Mouse (Mus musculus) urinary bladder, adult 18-20 months (tissue): ENCODE measurements at regions not wholly inside any gene's neighbourhood (a gene's known extent, or its start where the extent isn't known, plus 50 kb on each side); places are given as distances from the start of the nearest gene placed in this dataset.

Experiments used
- DNase-seq, 2 experiments: peaks; one replicate each; pipeline ENCODE4 v3.0.0; 2022; ENCODE audit warnings: low spot score in 2 of 2, mixed read lengths in 2 of 2

DNA sequence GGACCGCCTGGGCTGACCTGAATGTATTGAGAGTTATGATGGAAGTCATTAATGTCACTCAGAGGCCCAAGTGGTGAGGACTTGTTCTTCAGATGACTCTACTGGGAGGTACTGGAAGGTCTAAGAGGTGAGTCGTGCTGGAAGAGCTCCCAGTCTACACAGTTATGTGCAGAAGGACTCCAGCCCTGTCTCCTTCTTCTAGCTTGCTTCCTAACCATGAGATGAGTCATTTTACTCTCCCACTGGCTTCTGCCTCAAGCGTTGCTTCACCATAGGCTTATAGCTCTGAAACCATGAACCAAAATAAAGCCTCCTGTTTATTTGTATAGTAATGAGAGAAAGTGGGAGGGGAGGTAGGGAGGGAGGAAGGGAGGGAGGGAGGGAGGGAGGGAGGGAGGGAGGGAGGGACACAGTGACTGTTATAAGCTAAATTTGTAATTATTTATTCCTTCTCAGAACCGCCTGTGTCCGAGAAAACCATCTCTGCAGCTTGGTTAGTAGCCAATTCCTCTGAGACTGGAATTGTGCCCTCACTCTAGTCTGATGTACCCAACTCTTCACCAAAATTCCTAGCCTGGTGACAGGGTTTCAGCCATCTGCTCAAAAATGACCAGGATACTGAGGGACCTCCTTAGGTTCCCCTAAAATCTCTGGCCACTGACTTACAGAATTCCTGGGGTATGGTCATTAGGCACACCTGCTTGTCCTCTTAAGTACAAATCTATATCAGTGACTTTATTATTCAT lies 211.6 kb upstream of the Atp2b1 start:
- DNase-seq: no peak

GRCm38 (mm10) chr10:98703642-98704293 lies 210.4 kb upstream of the Atp2b1 start:
- DNase-seq: no peak

GRCm38 (mm10) chr10:98704559-98704958 lies 209.6 kb upstream of the Atp2b1 start:
- DNase-seq: no peak

- DNase-seq: no peak
Measured at GRCm38 (mm10) chr10:98717856-98718255, 196.3 kb upstream of the Atp2b1 start.

- no peak for DNase-seq
Measured at GRCm38 (mm10) chr10:98718706-98719105, 195.5 kb upstream of the Atp2b1 start.

DNA sequence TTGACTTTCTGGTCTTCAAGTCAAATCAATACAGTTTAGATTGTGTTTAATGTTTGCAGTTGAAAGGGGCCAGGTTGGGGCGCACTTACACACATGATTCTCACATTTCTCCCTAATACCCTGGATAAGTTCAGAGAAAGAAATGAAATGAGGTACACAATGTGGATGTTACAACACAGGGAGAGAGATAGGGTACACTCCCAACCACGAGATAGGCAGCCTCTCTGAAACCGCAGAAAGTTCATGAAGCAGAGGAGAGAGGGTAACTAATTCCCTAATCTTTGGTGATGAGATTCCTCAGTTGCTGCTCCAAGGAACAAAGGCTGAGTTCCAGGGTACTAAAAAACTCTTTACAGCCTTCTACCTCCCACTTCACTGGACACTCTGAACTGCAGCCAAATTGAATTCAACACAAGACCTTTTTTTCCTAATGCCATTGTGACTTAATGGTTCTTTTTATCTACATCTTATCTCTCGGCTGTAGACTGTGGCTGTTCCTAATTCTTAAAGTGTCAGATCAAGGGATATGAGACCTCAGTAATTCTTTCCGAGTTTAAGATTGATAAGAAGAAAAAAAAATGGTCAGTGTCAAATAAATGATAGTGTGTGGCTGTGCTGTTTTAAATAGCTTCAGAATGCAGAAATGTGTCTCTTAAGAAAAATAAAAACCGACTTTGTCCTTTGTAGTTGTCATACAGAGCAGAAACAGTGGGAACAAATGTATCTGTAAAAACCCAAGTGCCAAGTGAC lies 193.8 kb upstream of the Atp2b1 start:
- DNase-seq: no peak

DNA sequence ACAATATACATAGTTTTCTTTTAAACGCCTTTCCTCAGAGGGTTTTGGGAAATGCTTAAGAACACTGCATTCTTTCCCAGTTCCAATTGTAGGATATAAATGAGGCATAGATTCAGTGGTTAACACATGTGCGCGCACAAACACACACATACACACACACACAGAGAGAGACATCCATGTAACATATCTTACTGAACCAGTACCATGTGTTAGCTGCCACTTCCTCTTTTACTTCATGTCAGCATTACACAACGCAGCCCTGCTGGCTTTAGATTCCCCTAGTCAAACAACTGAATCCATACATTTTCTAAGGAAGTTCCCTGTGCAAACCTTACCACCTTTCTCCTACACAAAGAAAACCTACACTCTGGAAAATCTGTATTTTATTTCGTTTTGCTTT lies 189.1 kb upstream of the Atp2b1 start:
- DNase-seq: no peak

DNA sequence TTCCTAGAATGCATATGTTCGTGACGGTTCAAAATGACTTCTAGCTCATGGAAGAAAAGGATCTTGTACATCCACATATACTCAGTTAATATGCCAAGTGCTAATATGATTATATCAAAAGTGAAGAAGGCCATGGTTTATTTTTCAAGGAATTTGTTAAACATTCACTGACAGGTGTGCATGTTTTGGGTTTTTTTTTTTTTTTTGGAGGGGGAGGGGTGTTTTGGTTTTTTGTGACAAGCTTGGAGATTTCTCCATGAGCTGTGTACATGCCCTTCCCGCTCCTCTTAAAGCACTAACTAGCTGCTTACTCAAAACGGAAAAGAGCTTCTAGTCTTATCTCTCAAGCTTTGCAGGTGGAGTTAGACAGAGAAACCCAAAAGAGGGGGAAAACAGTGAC lies 187.1 kb upstream of the Atp2b1 start:
- no peak for DNase-seq

GRCm38 (mm10) chr10:98728396-98729030 lies 185.7 kb upstream of the Atp2b1 start:
- no peak for DNase-seq

- DNase-seq: no peak
Measured at GRCm38 (mm10) chr10:98733950-98734585, 180.1 kb upstream of the Atp2b1 start.

- DNase-seq: no peak
Measured at GRCm38 (mm10) chr10:98740507-98741147, 173.6 kb upstream of the Atp2b1 start.

DNA sequence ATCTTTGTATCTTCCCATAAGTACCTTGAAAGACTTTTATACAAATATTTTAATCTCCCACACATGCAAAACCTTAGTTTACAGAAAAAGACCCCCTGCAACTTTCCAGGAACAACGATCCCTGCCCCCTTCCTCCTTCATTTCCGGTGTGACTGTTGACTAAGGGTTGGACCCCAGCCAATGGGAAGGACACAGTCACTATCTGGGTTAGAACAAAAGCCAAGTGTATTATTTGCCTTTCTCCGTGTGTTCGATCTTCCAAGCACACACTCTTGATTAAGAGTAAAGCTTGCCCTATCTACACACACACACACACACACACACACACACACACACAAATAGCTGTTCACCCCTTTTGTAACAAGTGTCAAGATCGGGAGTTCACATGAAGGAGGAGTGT lies 172.8 kb upstream of the Atp2b1 start:
- no peak for DNase-seq

DNA sequence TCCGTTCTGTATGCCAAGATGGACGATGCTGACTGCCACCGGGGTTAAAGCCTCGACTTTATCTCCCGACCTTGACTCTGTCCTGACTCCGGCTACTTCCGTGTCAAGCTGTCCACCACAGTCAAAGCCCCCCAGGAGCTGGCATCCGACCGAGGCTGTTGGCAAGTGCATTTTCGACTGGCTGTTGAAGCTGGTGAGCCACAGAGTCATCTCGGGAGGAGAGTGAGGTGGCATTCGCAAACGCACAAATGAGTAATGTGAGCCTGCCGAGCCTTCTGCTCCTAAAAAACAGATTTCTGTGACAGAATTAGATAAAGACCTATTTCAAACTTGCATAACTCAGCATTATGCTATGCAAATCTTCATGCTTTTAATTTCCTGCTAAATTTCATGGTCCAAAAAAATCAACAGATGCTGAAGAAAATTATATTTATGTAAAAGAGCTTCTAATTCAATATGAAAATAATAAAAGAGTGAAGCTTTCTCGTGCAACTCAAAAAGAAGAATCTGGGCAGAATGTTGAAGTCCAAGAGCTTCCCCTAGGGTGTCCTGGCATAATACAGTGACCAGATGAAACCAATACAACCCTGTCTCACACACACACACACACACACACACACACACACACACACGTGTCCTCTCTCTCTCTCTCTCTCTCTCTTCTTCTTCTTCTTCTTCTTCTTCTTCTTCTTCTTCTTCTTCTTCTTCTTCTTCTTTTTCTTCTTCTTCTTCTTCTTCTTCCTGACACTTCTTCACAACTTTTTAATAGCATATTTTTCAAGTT lies 171.2 kb upstream of the Atp2b1 start:
- no peak for DNase-seq

DNA sequence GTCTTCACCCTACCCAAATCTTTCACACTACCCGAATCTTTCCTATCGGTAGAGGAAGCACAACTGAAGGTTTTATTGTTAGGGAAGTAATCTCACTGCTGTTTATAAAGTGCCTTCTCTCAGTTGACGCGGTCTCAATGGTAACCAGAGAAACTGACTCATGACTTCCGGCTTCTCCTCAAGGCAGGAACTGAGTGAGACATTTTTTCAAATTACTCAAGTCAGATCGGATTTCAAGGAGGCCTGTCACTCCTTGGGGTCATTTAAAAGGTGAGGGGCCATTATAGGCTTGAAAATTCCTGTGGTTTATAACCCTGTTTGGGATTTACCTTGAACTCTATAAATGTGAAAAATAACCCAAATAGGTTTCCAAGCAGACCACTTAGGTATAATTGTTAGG lies 170.0 kb upstream of the Atp2b1 start:
- no peak for DNase-seq

- no peak for DNase-seq
Measured at GRCm38 (mm10) chr10:98744662-98745061, 169.5 kb upstream of the Atp2b1 start.

GRCm38 (mm10) chr10:98745409-98745808 lies 168.8 kb upstream of the Atp2b1 start:
- DNase-seq: no peak

DNA sequence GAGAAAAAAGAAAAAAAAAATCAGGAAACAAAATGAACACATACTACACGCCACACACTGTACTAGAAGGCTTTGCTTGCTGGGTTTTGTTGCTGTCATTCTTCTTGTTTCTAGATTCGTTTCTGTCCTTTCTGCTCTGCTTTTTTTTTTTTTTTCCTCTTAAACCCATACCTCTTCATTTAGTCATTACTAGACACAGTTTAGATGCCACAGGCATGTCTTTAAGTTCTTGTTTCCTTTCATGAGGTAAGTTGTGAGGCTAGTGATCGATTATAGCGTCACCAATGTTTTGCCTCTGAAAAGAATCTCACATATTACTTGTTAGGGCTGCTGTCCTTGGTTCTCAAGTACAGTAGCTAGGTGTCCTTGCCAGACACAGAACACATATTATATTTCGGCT lies 168.3 kb upstream of the Atp2b1 start:
- no peak for DNase-seq

DNA sequence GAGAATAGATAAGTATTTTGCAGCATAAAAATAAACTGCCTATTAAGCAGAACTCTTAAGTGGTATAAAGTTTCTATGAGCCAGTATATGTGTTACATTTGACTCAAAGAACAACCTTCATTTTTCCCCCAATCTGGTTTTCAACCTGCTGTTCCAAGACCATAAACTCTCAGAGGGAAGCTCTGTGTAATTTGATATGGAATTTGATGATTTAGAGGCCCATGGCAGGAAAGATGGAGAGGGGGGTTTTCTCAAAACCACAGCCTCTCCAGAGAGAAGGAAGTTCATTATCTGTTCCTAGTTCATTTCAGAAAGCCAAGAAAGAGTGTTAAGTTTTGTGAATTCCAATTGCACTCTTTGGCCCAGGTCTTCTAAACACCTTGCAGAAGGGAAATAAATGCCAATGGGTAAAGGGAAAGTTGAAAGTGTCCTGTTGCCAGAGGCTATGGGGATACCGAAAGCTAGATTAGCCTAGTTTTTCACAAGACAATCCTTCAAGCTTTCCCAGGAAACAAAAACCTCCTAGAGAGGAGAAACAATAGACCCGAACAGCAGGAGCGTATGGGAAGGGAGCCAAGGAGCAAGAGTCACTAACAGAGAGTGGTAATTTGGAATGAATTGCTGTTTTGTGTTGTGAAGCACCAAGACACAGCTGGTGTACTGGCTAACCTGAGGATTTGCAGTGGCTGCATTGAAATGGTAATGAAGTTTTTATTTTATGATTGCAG lies 165.2 kb upstream of the Atp2b1 start:
- no peak for DNase-seq

- no peak for DNase-seq
Measured at GRCm38 (mm10) chr10:98749584-98749947, 164.6 kb upstream of the Atp2b1 start.
